Mouse (Mus musculus): Measurements from ENCODE around the gene Olfr356. TPM values are rescaled to one million over a fixed set of nuclear protein-coding genes. Genes with fewer than 3 reads are reported as not detected.

Olfr356 gene
- polyA plus RNA-seq (2012; rRNA removed) = not detected in 2 replicates

DNA sequence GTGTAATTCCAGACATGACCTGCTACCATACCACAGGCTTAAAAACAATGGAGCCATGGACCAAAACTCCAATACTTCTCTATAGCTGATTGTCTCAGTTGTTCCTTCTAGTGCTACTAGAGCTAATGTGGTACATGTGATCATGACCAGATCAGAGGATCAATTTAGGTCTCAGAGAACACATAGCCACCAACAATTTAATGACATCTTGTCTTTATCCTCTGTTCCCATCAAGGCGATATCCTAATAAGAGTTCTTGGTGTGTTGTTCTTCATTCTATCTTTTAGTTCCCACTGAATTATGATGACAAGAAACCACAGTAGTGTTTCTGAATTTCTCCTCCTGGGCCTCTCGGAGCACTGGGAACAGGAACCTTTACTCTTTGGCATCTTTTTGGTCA is at the start of gene Olfr356:
Olfr356 (plus strand) TSS at position 301 of the 400 bp plus-strand sequence.
- Histone ChIP-seq H3K4me3 (ENCODE audit: low read depth, low read length) (no peak within 1 kb of the TSS), H3K27ac (ENCODE audit: insufficient read depth, low read depth, low read length) (no peak within 1 kb of the TSS), H3K36me3 (ENCODE audit: control insufficient read depth, insufficient read depth, low read length) (no peaks in the 10 kb centered on the region), H3K27me3 (ENCODE audit: control insufficient read depth, insufficient read depth, low read length) (no peaks in the 10 kb centered on the region), H3K4me1 (ENCODE audit: control insufficient read depth, insufficient read depth, insufficient read length, low read length) (no peaks in the 10 kb centered on the region)
- no peak for TF ChIP-seq POLR2A (IDR thresholded peaks at IDR 0.05; ENCODE audit: low read depth, low read length)
- no peak for TF ChIP-seq CTCF (IDR thresholded peaks at IDR 0.05; ENCODE audit: extremely low read depth, insufficient read length, insufficient replicate concordance, low read depth, low read length)
- 77% methylated on average over 2 of the region's 2 CpGs for WGBS

DNA sequence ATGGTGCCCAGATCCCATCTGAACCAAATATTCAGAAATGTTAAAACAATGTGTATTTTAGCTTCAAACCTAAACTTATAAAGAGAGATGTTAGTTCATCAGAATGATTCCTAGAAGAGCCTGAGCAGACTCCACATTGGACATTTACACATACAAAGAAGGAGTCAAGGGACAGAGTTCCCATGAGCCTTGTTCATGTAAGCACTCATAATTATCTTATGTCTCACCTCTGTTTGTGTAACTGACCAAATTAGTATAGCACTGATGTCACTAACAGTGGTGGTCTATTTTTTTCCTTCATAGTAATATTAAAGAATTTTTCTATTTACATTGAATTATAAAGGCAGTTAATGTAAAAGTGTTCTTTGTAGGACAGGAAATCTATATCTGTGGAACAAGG is 44.1 kb upstream of the Olfr356 start, which contains the start of gene Olfr353:
Olfr353 (minus strand) TSS at position 101 of the 400 bp plus-strand sequence.
- Histone ChIP-seq H3K4me3 (ENCODE audit: low read depth, low read length) (no peak within 1 kb of the TSS), H3K4me1 (ENCODE audit: control insufficient read depth, insufficient read depth, insufficient read length, low read length) (no peaks in the 10 kb centered on the region), H3K27ac (ENCODE audit: insufficient read depth, low read depth, low read length) (no peak within 1 kb of the TSS), H3K27me3 (ENCODE audit: control insufficient read depth, insufficient read depth, low read length) (no peaks in the 10 kb centered on the region), H3K36me3 (ENCODE audit: control insufficient read depth, insufficient read depth, low read length) (no peaks in the 10 kb centered on the region)
- TF ChIP-seq CTCF (IDR thresholded peaks at IDR 0.05; ENCODE audit: extremely low read depth, insufficient read length, insufficient replicate concordance, low read depth, low read length) = no peak
- TF ChIP-seq POLR2A (IDR thresholded peaks at IDR 0.05; ENCODE audit: low read depth, low read length) = no peak

DNA sequence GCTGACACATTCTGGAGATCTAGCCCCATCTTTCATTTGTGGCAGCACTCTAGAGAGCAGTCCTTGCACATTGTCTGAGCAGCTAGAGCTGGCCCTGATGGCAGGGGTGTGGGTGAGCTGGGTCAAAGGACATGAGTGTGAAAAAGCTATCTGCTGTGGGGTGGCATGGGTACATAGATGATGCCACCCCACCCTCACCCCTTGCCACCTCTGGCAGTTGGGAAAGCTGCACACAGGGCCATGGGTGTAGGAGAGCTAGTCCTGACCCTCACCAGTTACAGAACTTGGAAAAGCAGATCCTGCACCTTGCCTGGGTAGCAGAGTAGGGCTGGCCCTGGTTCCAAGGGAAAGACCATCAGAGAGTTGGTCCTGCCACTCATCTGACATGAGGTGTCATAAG is 39.8 kb upstream of the Olfr356 start:
- no peak for TF ChIP-seq CTCF (IDR thresholded peaks at IDR 0.05; ENCODE audit: extremely low read depth, insufficient read length, insufficient replicate concordance, low read depth, low read length)
- TF ChIP-seq POLR2A (IDR thresholded peaks at IDR 0.05; ENCODE audit: low read depth, low read length) = no peak
- no peaks in the 10 kb centered on the region for H3K27me3 ChIP-seq (ENCODE audit: control insufficient read depth, insufficient read depth, low read length)

DNA sequence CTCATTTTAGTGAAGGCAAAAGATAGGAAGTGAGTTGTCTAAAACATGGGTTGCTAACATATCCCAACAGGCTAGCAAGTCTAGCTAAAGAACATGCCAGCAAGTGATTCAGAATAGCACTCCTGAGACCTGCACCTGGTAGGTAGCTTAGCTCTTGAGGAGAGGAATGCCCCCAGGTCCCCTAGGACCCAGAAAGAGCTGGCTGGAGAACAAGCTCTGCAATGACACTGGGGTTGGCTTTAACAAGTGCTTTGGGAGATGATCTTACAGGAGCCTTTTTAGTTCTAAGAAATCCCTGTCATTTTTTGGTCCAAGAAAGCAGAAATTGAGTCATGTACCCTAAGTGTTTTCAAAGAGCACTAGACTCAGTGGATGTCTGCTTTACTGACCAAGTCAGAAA is 31.5 kb upstream of the Olfr356 start, which contains the start of gene Olfr354:
Olfr354 (plus strand) TSS at position 301 of the 400 bp plus-strand sequence.
- no peak within 1 kb of the TSS for H3K4me3 ChIP-seq (ENCODE audit: low read depth, low read length)
- no peak for TF ChIP-seq CTCF (IDR thresholded peaks at IDR 0.05; ENCODE audit: extremely low read depth, insufficient read length, insufficient replicate concordance, low read depth, low read length)
- H3K4me1 ChIP-seq (ENCODE audit: control insufficient read depth, insufficient read depth, insufficient read length, low read length) = no peaks in the 10 kb centered on the region
- H3K36me3 ChIP-seq (ENCODE audit: control insufficient read depth, insufficient read depth, low read length) = no peaks in the 10 kb centered on the region
- no peaks in the 10 kb centered on the region for H3K27me3 ChIP-seq (ENCODE audit: control insufficient read depth, insufficient read depth, low read length)
- no peak within 1 kb of the TSS for H3K27ac ChIP-seq (ENCODE audit: insufficient read depth, low read depth, low read length)

More for the DNA sequence above, 39.8 kb upstream of the Olfr356 start:
- no peak overlapping the region for H3K4me3 ChIP-seq (ENCODE audit: low read depth, low read length)
- no peak overlapping the region for H3K27ac ChIP-seq (ENCODE audit: insufficient read depth, low read depth, low read length)
- H3K4me1 ChIP-seq (ENCODE audit: control insufficient read depth, insufficient read depth, insufficient read length, low read length) = no peaks in the 10 kb centered on the region
- no peaks in the 10 kb centered on the region for H3K36me3 ChIP-seq (ENCODE audit: control insufficient read depth, insufficient read depth, low read length)

DNA sequence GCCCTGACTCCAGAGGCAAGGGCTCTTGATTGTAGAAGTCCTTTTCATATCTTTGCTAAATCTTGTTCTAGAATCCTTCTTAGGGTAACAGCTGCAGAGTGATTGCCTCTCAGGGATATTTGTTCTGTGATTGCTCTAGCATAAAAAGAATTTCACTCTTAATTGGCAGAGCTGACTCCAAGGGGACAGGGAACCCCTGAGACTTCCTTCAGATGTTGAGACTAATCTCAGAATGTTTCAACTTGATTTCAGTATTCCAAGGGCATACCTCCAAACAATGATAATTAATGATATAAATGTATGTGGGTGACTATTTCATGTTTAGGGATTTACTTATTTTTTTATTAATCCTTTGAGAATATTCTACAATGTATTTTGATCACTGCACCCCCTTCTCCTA is 8.1 kb upstream of the Olfr356 start, which contains the start of gene Olfr355:
Olfr355 (minus strand) TSS at position 101 of the 400 bp plus-strand sequence.
- H3K4me1 ChIP-seq (ENCODE audit: control insufficient read depth, insufficient read depth, insufficient read length, low read length) = no peaks in the 10 kb centered on the region
- H3K27ac ChIP-seq (ENCODE audit: insufficient read depth, low read depth, low read length) = no peak within 1 kb of the TSS
- no peak for TF ChIP-seq CTCF (IDR thresholded peaks at IDR 0.05; ENCODE audit: extremely low read depth, insufficient read length, insufficient replicate concordance, low read depth, low read length)
- no peak for TF ChIP-seq POLR2A (IDR thresholded peaks at IDR 0.05; ENCODE audit: low read depth, low read length)
- no peaks in the 10 kb centered on the region for H3K27me3 ChIP-seq (ENCODE audit: control insufficient read depth, insufficient read depth, low read length)
- no peaks in the 10 kb centered on the region for H3K36me3 ChIP-seq (ENCODE audit: control insufficient read depth, insufficient read depth, low read length)
- no peak within 1 kb of the TSS for H3K4me3 ChIP-seq (ENCODE audit: low read depth, low read length)

Other genes starting within 250 kb of the Olfr356 start
- gene Olfr347, start 205.2 kb upstream of the Olfr356 start, polyA plus RNA-seq (2012; rRNA removed) = not detected in 2 replicates
- not detected in 2 replicates for gene Olfr348, start 152.8 kb upstream of the Olfr356 start, polyA plus RNA-seq (2012; rRNA removed)
- not detected in 2 replicates for gene Olfr50, start 146.6 kb upstream of the Olfr356 start, polyA plus RNA-seq (2012; rRNA removed)
- gene Olfr3, start 120.1 kb upstream of the Olfr356 start, polyA plus RNA-seq (2012; rRNA removed) = not detected in 2 replicates
- gene Olfr350, start 90.8 kb upstream of the Olfr356 start, polyA plus RNA-seq (2012; rRNA removed) = not detected in 2 replicates
- not detected in 2 replicates for gene Olfr351, start 74.5 kb upstream of the Olfr356 start, polyA plus RNA-seq (2012; rRNA removed)
- not detected in 2 replicates for gene Olfr352, start 68.7 kb upstream of the Olfr356 start, polyA plus RNA-seq (2012; rRNA removed)
- gene Olfr353, start 44.2 kb upstream of the Olfr356 start, polyA plus RNA-seq (2012; rRNA removed) = not detected in 2 replicates
- gene Olfr354, start 31.4 kb upstream of the Olfr356 start, polyA plus RNA-seq (2012; rRNA removed) = not detected in 2 replicates
- not detected in 2 replicates for gene Olfr355, start 8.2 kb upstream of the Olfr356 start, polyA plus RNA-seq (2012; rRNA removed)
- not detected in 2 replicates for gene Olfr357, start 56.7 kb downstream of the Olfr356 start, polyA plus RNA-seq (2012; rRNA removed)
- not detected in 2 replicates for gene Olfr358, start 72.2 kb downstream of the Olfr356 start, polyA plus RNA-seq (2012; rRNA removed)
- gene Olfr360, start 128.6 kb downstream of the Olfr356 start, polyA plus RNA-seq (2012; rRNA removed) = not detected in 2 replicates
- not detected in 2 replicates for gene Olfr361, start 152.2 kb downstream of the Olfr356 start, polyA plus RNA-seq (2012; rRNA removed)
- not detected in 2 replicates for gene Olfr362, start 180.8 kb downstream of the Olfr356 start, polyA plus RNA-seq (2012; rRNA removed)
- not detected in 2 replicates for gene Olfr364-ps1, start 202.2 kb downstream of the Olfr356 start, polyA plus RNA-seq (2012; rRNA removed)